ENCODE assay signal across 8 mouse cellular contexts in the genomic region with DNA sequence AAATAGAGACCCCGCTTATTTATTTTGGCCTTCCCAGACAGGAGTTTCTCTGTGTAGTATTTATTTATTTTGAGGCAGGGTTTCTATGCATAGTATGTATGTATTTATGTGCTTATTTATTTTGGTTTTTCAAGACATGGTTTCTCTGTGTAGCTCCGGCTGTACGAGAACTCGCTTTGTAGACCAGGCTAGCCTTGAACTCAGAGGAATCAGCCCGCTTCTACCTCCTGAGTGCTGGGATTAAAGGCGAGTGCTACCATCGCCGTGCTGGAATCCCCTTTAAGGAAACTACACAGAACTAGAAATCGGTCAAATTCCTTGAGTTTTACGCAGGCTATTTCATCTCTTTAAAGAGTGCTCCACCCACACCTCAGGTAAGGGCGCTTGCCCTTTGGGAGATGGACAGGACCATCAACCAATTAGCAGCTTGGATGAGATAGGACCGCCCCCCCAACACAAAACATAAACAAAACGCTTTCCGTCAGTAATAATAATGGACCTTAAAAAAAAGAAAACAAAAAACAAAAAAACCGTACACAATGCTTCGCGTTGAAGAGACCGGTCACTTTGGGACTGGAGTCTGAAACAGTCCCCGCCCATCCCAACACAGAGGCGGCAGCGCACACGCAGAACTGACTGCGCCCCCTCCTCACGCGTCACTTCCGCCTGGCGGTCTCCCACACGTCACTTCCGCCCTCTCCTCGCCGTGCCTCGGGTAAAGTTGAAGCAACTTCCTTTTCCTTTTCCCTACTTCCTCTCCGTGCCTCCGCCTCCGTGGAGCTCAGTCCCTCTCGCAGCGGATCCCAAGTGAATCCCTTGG. TPM values are rescaled to one million over a fixed set of nuclear protein-coding genes. Genes with fewer than 3 reads are reported as not detected.
DNase-seq lines count a peak whose midpoint lies in the region; ATAC-seq lines count a peak whose summit lies in the region.

A gene (plus strand): TSS at position 688 of the 820 bp plus-strand sequence.

- DNase-seq in T-cell, adult 2 months (ENCODE audit: low spot score) = peak; percentile 94
- peak; percentile 95 to 97 for DNase-seq in cerebellum, postnatal 25 days
- DNase-seq in frontal cortex, postnatal 25 days (ENCODE audit: low spot score in 2 of 2) = peak; percentile 86 to 94
- peak; percentile 98 for DNase-seq in hindbrain, embryonic 14.5 days (ENCODE audit: low spot score)
- DNase-seq in layer of hippocampus, postnatal 36 days = peak; percentile 95 to 96
- peak; percentile 98 for DNase-seq in lung, postnatal 36 days
- DNase-seq in right cerebral cortex, adult 18-20 months = peak; percentile 97
- peak; percentile 88 for DNase-seq in urinary bladder, postnatal 10 days (ENCODE audit: low spot score)

- no peaks in the 10 kb centered on the region for H3K9me3 ChIP-seq in hindbrain, embryonic 14.5 days (ENCODE audit: control insufficient read depth, low read length)

- ATAC-seq in hindbrain, embryonic 14.5 days (ENCODE audit: low FRiP score) = peak; percentile 98

- H3K27me3 ChIP-seq in hindbrain, embryonic 14.5 days (ENCODE audit: control insufficient read depth, insufficient read depth, low read length) = no peaks in the 10 kb centered on the region

- WGBS in hindbrain, embryonic 14.5 days = 4% methylated on average over 37 of the region's 37 CpGs

- peak within 1 kb of the TSS; percentile 67 for H3K4me2 ChIP-seq in hindbrain, embryonic 14.5 days (replicated peaks)

- peak within 1 kb of the TSS; percentile 78 for H3K9ac ChIP-seq in hindbrain, embryonic 14.5 days

- H3K4me1 ChIP-seq in hindbrain, embryonic 14.5 days (replicated peaks; ENCODE audit: control insufficient read depth, insufficient read depth, low read length) = peaks cover 17% of the 10 kb centered on the region

- peak within 1 kb of the TSS; percentile 81 for H3K27ac ChIP-seq in hindbrain, embryonic 14.5 days

- peaks cover 31% of the 10 kb centered on the region for H3K36me3 ChIP-seq in hindbrain, embryonic 14.5 days (replicated peaks; ENCODE audit: control insufficient read depth, insufficient read depth)

- peak within 1 kb of the TSS; percentile 75 for H3K4me3 ChIP-seq in hindbrain, embryonic 14.5 days (replicated peaks; ENCODE audit: low read length)

RNA-seq across cellular contexts. Expression of the gene that starts here (rescaled TPM):
- polyA plus RNA-seq in hindbrain, embryonic 14.5 days (2014; fragmentation: Nextera tagmentation; extraction: Ambion mirVana) = 63.9 and 65.7 TPM in 2 replicates
- total RNA-seq in layer of hippocampus, postnatal 36 days (2021) = 10 to 100 TPM; 74.1 to 88.7 TPM

Comparison
In these comparisons a context has a peak if more than half of its experiments do, and no peak if none do; other contexts are left out.
1. Peak in every context shown above with its lines: DNase-seq, ATAC-seq, H3K4me3 ChIP-seq and H3K27ac ChIP-seq.